Mouse (Mus musculus) forebrain, embryonic 10.5 days (tissue): ENCODE data around the gene Cfap161. TPM values are rescaled to one million over a fixed set of nuclear protein-coding genes. Genes with fewer than 3 reads are reported as not detected.
A peak's percentile ranks its signal among the peaks of the same experiment; 100 is the strongest.

Source experiments
- DNase-seq: peaks from one replicate; pipeline ENCODE4 v3.0.0-alpha.2; 2017; ENCODE audit warnings: low spot score; ENCODE audit errors: extremely low spot score
- H3K27ac ChIP-seq: fragments of 300-500 bp; sonication (generic); 2 replicates; pipeline ENCODE4 v1.5.1; 2016; ENCODE audit warnings: mild to moderate bottlenecking
- H3K27me3 ChIP-seq: fragments of 300-500 bp; sonication (generic); 2 replicates; pipeline ENCODE4 v1.6.1; 2016; ENCODE audit warnings: mild to moderate bottlenecking; ENCODE audit not compliant: poor library complexity, severe bottlenecking
- H3K36me3 ChIP-seq: fragments of 300-500 bp; sonication (generic); replicated peaks from 2 replicates; pipeline ENCODE4 v1.6.1; 2016; ENCODE audit warnings: mild to moderate bottlenecking, moderate library complexity
- H3K4me1 ChIP-seq: fragments of 300-500 bp; sonication (generic); 2 replicates; pipeline ENCODE4 v1.6.1; 2016
- H3K4me3 ChIP-seq: fragments of 300-500 bp; sonication (generic); 2 replicates; pipeline ENCODE4 v1.5.1; 2016; ENCODE audit warnings: mild to moderate bottlenecking, moderate library complexity
- H3K9me3 ChIP-seq: fragments of 300-500 bp; sonication (generic); 2 replicates; pipeline ENCODE4 v1.6.1; 2016; ENCODE audit warnings: mild to moderate bottlenecking, moderate library complexity
- WGBS: fragments of 180-500 bp; shearing (Covaris S2); methylation state at CpG from one replicate; pipeline ENCODE4 v1.1.7; 2016; 5-methylcytosine and 5-hydroxymethylcytosine counted together
- polyA plus RNA-seq: library from polyadenylated mRNA; unstranded; fragments of >200 nt; fragmentation: Nextera tagmentation; extraction: Ambion mirVana; gene quantifications from 2 replicates; pipeline ENCODE4 v1.2.1, GENCODE M21; 2016

Cfap161 gene
- polyA plus RNA-seq, 1 experiment from 2014 or later = not detected

DNA sequence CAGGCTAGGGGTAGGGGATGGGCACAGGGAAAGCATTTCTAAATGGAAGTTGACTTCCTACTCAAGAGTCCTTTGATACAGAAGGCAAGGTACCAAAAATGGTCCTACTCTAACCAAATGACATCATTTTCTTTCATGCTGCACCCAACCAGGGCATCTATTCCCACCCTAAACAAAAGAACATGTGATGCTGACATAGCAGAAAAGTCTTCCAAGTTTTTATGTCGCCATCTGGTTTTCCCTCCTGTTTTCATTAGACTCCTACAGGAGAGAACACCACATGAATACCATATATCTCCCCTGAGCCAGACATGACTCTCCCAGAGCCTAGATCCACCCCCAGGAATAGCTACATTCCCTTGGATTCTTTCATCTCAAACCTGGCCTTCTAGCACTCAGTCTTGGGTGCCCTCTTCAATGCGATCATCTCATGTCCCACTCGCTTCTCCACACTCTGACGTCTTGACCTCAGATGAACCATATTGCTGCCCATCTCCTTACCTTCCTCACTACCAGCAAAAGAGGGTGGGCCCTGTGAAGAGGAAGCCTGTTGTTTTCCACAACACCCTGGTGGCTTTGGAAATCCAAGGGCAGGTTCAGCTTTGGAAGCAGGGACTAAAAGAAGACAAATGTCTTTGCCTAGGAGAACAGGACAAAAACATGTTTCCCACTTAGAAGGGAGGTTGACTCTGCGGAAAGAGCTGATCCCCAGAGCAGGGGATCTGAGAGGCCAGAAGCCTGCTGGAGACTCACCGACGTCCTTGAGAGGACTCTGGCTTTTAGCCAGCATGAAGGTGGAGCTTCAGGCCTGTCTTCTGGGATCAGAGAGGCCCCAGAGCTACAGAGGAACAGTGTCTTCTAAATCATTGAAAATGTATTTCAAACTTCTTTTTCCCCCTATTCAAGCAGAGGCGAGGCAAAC is 6.1 kb upstream of the Cfap161 start:
- DNase-seq = no peak
- H3K27ac ChIP-seq = no peak overlapping the region
- WGBS = 90% methylated on average over 8 of the region's 8 CpGs
- H3K4me3 ChIP-seq = no peak overlapping the region
- no peaks in the 10 kb centered on the region for H3K4me1 ChIP-seq
- H3K36me3 ChIP-seq = no peaks in the 10 kb centered on the region
- H3K27me3 ChIP-seq = no peaks in the 10 kb centered on the region
- H3K9me3 ChIP-seq = no peaks in the 10 kb centered on the region

DNA sequence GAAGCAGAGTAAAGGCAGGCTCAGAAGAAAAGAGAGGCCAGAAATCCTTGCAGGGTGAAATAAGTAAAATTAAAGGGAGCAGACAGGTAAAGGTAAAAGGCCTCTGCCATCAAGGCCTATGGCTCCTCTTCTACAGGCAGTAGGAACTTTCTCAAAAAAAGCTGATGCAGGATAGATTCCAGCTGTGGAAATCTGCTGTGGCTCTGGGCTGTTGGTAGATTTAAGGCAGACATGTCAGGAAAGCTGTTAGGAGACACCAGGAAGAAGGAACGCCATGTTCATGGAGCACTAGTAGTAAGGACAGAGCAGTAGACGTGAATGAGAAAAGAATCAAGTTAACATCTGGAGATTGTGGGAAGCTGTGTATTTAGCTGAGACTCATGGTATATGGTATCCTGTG is 5.4 kb upstream of the Cfap161 start:
- WGBS = 96% methylated on average over 2 of the region's 2 CpGs

DNA sequence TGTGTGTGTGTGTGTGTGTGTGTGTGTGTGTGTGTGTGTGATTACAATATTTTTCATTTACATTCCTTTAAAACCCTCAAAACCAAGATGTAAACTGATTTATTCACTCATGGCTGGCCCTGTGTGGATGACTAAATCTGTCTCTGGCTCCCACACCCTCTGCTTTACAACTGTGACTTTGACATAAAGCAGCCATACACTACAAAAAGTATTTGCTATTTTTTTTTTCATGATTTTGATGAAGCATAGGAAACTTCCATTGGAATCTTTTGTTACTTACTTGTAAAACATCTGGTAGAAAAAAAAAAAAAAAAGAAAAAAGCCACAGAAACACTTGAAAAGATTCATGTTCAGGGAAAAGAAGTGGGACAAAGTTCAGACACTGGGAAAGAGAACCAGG is 3.3 kb upstream of the Cfap161 start:
- Histone ChIP-seq H3K4me1 (peaks cover 11% of the 10 kb centered on the region), H3K27me3 (no peaks in the 10 kb centered on the region), H3K27ac (no peak overlapping the region), H3K36me3 (no peaks in the 10 kb centered on the region), H3K4me3 (no peak overlapping the region), H3K9me3 (no peaks in the 10 kb centered on the region)
- DNase-seq = no peak

More for the DNA sequence above, 5.4 kb upstream of the Cfap161 start:
- Histone ChIP-seq H3K9me3 (no peaks in the 10 kb centered on the region), H3K4me3 (no peak overlapping the region), H3K27ac (no peak overlapping the region), H3K4me1 (peaks cover under 1% of the 10 kb centered on the region; the same call in 1 of the 2 replicates), H3K27me3 (no peaks in the 10 kb centered on the region), H3K36me3 (no peaks in the 10 kb centered on the region)
- no peak for DNase-seq

DNA sequence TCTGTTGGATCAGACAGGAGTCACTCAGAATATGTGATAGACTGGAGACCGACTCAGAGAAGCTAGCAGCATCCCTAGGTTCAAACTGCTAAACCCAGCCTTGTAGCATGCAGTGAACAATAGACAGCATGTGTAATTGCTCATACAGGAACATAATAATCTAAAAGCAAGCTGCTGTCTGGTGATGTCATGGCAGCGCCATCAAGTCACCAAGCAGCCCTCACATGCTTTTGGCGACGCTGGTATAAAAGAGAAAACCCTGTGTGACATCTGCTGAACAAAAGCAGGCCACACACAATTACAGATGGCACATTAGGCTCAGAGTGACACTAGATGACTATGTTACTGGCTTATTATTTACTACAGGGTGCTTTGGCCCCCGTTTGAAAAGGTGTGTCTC is 1.5 kb upstream of the Cfap161 start:
- H3K4me3 ChIP-seq = no peak overlapping the region
- WGBS = 83% methylated on average over 5 of the region's 5 CpGs
- peaks cover 11% of the 10 kb centered on the region for H3K4me1 ChIP-seq
- H3K27ac ChIP-seq = no peak overlapping the region
- no peak for DNase-seq
- H3K9me3 ChIP-seq = no peaks in the 10 kb centered on the region
- H3K36me3 ChIP-seq = no peaks in the 10 kb centered on the region
- H3K27me3 ChIP-seq = no peaks in the 10 kb centered on the region

DNA sequence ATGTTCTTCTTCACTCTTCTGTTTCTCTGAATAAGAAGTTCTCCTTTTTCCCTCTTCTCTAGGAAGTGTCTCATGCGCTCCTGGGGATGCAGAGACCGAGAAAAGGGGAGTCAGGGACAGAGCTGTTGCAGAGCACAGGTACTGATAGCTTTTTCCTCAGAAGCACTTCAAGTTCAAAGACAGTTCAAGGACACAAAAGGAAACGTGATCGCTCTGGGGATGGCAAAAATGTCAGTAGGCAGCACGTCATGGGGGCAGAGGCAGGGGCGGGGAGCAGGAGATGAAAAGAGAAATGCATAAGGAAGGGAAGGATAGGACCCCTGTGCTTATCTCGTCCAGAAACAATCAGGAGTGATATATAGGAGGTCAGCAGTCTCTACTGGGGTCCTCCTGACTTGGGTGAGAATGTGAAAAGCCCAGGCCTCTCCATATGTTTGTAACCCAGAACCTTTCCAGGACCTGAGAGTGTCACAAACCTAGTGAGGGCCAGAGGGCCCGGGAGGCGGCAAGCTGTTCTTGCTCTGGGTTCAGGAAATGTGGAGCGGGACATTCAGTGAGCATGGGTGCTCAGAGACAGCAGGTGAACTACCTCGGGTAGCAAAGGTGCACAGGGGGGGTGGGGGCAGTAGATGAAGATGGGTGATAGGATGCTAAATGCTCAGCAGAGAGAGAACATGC is 535 bp downstream of the Cfap161 start:
- H3K36me3 ChIP-seq = no peaks in the 10 kb centered on the region
- 49% methylated on average over 11 of the region's 11 CpGs for WGBS
- H3K27me3 ChIP-seq = no peaks in the 10 kb centered on the region
- no peak for DNase-seq
- peaks cover 11% of the 10 kb centered on the region for H3K4me1 ChIP-seq
- peak overlapping the region; percentile 30 for H3K4me3 ChIP-seq
- no peaks in the 10 kb centered on the region for H3K9me3 ChIP-seq
- H3K27ac ChIP-seq = no peak overlapping the region

DNA sequence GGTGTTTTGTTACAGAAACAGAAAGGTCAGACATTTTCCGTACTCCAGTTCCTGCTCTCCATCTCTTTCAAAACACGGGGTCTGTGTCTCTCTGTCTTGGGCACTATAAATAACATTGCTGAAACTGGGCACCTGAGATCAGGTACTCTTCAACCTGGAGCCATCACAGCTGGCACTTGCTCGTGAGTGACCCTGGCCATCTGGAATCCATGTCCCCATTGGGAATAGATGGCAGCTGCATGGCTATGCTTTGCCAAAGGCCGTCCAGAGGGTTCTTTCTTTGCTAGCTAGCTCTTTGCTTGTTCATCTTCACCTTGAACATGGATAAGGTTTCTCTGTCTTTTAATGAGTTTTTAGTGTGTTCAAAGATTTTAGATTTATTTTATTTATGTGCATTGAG is 13.8 kb downstream of the Cfap161 start:
- H3K36me3 ChIP-seq = no peaks in the 10 kb centered on the region
- H3K9me3 ChIP-seq = no peaks in the 10 kb centered on the region
- H3K4me1 ChIP-seq = no peaks in the 10 kb centered on the region
- H3K4me3 ChIP-seq = no peak overlapping the region
- no peaks in the 10 kb centered on the region for H3K27me3 ChIP-seq
- DNase-seq = no peak
- no peak overlapping the region for H3K27ac ChIP-seq
- 80% methylated on average over 4 of the region's 4 CpGs for WGBS

DNA sequence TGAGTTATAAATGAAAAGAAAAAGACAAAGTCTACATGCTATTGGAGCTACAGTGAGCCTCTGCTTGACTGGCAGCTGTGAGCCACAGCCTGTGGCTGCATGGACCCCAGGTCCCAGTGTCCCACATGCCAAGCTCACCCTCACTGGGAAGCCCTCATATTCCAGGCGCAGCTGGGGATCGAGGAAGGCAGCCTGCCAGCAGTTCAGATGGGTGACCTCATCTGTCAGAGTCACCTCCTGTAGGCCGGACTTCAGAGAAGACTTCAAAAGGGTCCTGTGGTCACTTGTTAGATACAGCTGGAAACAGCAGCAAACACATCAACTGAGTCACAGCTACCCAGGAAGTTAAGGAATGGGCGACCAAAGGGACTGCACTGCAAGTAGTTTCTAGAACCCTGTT is 14.7 kb downstream of the Cfap161 start:
- H3K9me3 ChIP-seq = no peaks in the 10 kb centered on the region
- H3K36me3 ChIP-seq = no peaks in the 10 kb centered on the region
- no peaks in the 10 kb centered on the region for H3K4me1 ChIP-seq
- no peak overlapping the region for H3K27ac ChIP-seq
- H3K27me3 ChIP-seq = no peaks in the 10 kb centered on the region
- no peak for DNase-seq
- no peak overlapping the region for H3K4me3 ChIP-seq
- WGBS = 87% methylated on average over 4 of the region's 4 CpGs

DNA sequence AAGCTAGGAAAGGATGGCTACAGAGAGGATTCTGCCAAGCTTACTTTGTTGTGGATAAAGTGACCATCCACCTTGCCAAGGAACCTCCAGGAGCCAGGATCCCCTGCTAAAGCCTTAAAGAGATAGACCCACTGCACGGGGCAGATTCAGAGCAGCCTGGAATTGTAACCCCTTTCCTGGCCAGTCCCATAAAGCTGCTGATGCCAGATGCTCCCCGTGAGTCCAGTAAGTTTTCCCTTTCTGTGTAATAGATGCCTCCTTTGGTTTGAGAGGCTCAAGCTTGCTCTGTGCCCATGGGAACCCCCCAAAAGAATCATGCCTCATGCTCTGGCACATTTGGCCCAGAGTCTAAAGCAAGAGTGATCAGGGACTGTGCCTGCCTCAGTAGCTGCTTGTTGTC is 15.7 kb downstream of the Cfap161 start:
- H3K36me3 ChIP-seq = no peaks in the 10 kb centered on the region
- DNase-seq = no peak
- H3K4me1 ChIP-seq = 0 out of 2 replicates have a peak, but pooled peaks cover 2% of the 10 kb centered on the region
- 80% methylated on average over 2 of the region's 2 CpGs for WGBS
- H3K4me3 ChIP-seq = no peak overlapping the region
- H3K27me3 ChIP-seq = no peaks in the 10 kb centered on the region
- H3K27ac ChIP-seq = no peak overlapping the region
- no peaks in the 10 kb centered on the region for H3K9me3 ChIP-seq

DNA sequence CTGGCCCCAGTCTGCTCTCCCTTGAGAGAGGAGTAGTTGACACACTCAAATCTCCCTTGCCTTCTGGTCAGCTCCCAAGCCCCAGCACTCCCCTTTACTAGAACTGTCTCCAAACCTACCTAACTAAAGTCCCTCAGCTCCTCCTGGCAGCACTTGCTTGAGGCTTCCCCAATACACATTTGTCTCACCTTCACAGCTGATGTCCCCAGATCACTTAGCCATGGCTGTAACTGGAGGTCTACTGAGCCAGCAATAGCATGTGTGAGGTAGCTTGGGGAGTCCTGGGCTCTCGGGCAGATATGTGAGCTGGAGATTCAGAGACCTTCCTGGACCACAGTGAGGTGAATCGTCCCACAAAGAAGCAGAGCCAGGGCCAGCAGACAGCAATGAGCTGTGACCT is 16.2 kb downstream of the Cfap161 start:
- Histone ChIP-seq H3K36me3 (no peaks in the 10 kb centered on the region), H3K4me1 (0 out of 2 replicates have a peak, but pooled peaks cover 2% of the 10 kb centered on the region), H3K27me3 (no peaks in the 10 kb centered on the region), H3K27ac (no peak overlapping the region), H3K9me3 (no peaks in the 10 kb centered on the region; the same call in 1 of the 2 replicates), H3K4me3 (no peak overlapping the region)
- no peak for DNase-seq
- 90% methylated on average over 2 of the region's 2 CpGs for WGBS

DNA sequence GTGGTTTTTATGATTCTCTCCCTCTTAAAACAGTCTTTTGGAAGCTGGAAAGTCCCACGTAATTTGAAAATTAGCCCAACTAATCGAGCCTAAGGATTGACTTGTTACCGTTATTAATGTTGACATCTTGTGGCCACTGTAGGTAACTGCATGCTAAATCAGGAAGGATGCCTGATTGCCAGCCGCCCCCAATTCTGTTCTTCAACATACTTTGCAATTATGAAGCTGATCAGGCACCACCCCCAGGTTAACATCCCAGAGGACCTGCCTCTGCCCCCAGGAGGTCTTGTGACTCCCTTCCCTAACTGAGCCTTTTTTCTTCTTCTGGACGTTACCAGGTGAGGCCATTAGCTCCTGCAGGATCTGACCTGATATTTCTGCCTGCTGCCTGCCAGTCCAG is 20.0 kb downstream of the Cfap161 start:
- no peaks in the 10 kb centered on the region for H3K36me3 ChIP-seq
- H3K9me3 ChIP-seq = no peaks in the 10 kb centered on the region; the same call in 1 of the 2 replicates
- no peaks in the 10 kb centered on the region for H3K27me3 ChIP-seq
- WGBS = 45% methylated on average over 5 of the region's 5 CpGs
- no peak for DNase-seq
- H3K4me3 ChIP-seq = no peak overlapping the region
- H3K27ac ChIP-seq = no peak overlapping the region
- 0 out of 2 replicates have a peak, but pooled peaks cover 2% of the 10 kb centered on the region for H3K4me1 ChIP-seq

DNA sequence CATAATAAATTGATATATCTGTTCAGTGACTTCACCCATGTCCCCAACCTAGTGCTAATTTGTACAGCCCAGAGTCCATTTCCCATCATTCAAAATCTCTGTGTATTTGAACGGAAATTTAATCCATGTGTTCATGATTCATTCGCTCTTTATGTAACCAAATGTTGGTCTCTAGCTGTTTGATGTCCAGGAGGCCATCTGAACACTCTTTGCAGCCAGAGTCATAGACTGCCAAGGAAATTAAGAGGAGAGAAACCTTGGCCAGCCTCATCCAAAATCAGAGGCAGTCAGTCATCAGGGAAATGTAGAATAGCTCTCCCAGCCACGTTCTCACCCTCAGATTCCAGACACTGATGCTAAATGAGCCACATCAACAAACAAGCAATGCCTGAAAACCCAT is 31.0 kb downstream of the Cfap161 start:
- Histone ChIP-seq H3K4me3 (no peak overlapping the region), H3K4me1 (no peaks in the 10 kb centered on the region), H3K27ac (no peak overlapping the region), H3K9me3 (no peaks in the 10 kb centered on the region), H3K27me3 (no peaks in the 10 kb centered on the region), H3K36me3 (no peaks in the 10 kb centered on the region)
- DNase-seq = no peak
- 81% methylated on average over 3 of the region's 3 CpGs for WGBS

DNA sequence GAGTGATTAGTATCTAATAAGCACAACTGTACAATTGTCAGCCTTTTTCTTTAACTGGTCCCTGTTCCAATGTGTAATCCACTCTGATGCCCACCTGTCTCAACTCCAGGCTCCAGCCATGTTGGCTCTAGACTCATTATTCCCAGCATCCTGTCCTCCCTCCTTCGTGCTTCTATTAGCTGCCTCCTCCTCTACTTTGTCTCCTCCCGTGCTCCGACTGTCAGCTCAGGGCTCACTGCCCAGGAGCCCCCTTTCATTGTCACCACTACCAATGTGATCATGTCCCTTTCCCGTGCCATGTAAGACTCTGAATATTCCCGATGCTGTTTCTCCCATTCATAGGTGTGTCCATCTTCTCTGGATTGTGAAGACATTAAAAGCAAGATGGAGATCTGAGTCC is 32.3 kb downstream of the Cfap161 start:
- no peak for DNase-seq
- H3K27ac ChIP-seq = no peak overlapping the region
- no peaks in the 10 kb centered on the region for H3K27me3 ChIP-seq
- H3K36me3 ChIP-seq = no peaks in the 10 kb centered on the region
- H3K9me3 ChIP-seq = no peaks in the 10 kb centered on the region
- no peak overlapping the region for H3K4me3 ChIP-seq
- no peaks in the 10 kb centered on the region for H3K4me1 ChIP-seq
- WGBS = 81% methylated on average over 5 of the region's 5 CpGs

DNA sequence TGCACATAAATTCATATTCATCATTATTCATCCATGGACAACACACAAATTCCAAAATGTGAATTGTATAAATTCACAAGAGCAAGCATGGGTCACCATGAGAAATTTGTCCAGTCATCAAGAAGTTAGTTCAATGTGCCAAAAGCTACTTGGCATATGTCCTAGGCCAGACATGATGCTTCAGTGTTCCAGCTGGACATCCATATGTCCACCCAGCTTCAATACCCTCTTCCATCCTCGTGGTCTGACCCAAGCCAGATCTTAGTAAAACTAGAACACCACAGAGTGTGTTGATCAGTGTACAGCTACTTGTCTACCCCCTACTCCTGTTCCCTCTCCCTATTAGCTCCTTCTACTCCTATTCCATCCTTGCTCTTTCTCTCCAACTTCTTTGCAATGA is 43.6 kb downstream of the Cfap161 start:
- no peak overlapping the region for H3K4me3 ChIP-seq
- H3K4me1 ChIP-seq = peaks cover 4% of the 10 kb centered on the region; the same call in 1 of the 2 replicates
- no peak for DNase-seq
- no peaks in the 10 kb centered on the region for H3K9me3 ChIP-seq
- no peaks in the 10 kb centered on the region for H3K27me3 ChIP-seq
- no peaks in the 10 kb centered on the region for H3K36me3 ChIP-seq
- WGBS = 63% methylated on average over 1 of the region's 1 CpGs
- H3K27ac ChIP-seq = no peak overlapping the region
